Mouse (Mus musculus) regulatory T cell (primary cell): ENCODE measurements around the gene Olfr986.

ENCODE experiments used
- in situ Hi-C: fragments of 300-600 bp; cut with MboI, MseI; formaldehyde crosslinking; loops from one replicate; pipeline ENCODE4 v1.15.1; 2025; ENCODE audit warnings: high pct_unique_total_duplicates

The Olfr986 gene

GRCm38 (mm10) chr9:40234233-40235072, 53.7 kb downstream of the Olfr986 start:
- in situ Hi-C loops, result no loop called here

- in situ Hi-C loops, result no loop called here
These were observed 54.5 kb downstream of the Olfr986 start for GRCm38 (mm10) chr9:40235220-40235619.
